ENCODE assay signal across 34 mouse cellular contexts in the genomic region with DNA sequence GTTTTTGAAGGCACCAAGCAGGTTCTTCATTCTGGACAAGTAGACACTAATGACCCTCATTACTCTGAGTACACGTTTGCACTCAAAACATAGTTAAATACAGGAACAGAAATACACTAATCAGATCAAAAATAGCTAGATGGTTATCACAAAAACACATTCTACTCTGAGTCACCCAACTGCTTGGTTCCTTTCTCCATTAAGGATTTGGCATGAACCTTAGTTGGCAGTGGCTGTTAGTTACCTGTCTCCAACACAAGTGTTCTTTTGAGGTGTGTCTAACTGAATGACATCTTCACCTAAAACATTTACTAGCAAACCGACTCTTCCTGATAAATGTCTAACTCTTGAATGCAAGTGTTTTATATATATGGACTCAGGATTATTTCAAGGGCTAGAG.
"Had no signal": no experiment of that assay in that cellular context is flagged by ENCODE, and none has a peak within 500 bp of the region (broad histone marks: within the 10 kb centered on the region; RNA-seq: fewer than 3 reads in every experiment).

No protein-coding gene starts in this region.

- ATAC-seq: hindbrain, postnatal 0 days; inflammation-experienced regulatory T-cells, adult 6 months; intestine, embryonic 15.5 days; intestine, embryonic 16.5 days; intestine, postnatal 0 days had no signal

- H3K4me1 ChIP-seq: heart, embryonic 12.5 days; heart, embryonic 13.5 days; heart, embryonic 15.5 days; hindbrain, embryonic 10.5 days; hindbrain, embryonic 12.5 days; hindbrain, embryonic 13.5 days; intestine, embryonic 15.5 days had no signal

- H3K9me3 ChIP-seq: heart, embryonic 12.5 days; heart, embryonic 13.5 days; heart, embryonic 15.5 days; hindbrain, embryonic 10.5 days; hindbrain, embryonic 12.5 days; hindbrain, embryonic 13.5 days; hindbrain, embryonic 15.5 days; intestine, embryonic 15.5 days; kidney, embryonic 15.5 days had no signal

- H3K9ac ChIP-seq: heart, embryonic 12.5 days; heart, embryonic 13.5 days; heart, embryonic 15.5 days; hindbrain, embryonic 12.5 days; hindbrain, embryonic 13.5 days; hindbrain, embryonic 14.5 days; hindbrain, embryonic 15.5 days; intestine, embryonic 15.5 days; kidney, embryonic 15.5 days had no signal

- DNase-seq: heart, postnatal 10 days; heart, postnatal 14 days; heart, postnatal 36 days; heart, postnatal 4 days; kidney, adult 11 months; kidney, adult 18-20 months; kidney, adult 2 months; kidney, adult 8-10 months; kidney, adult 9 months; kidney, postnatal 10 days; kidney, postnatal 14 days; kidney, postnatal 25 days; kidney, postnatal 36 days; kidney, postnatal 4 days; layer of hippocampus, adult 9-11 months; layer of hippocampus, postnatal 36 days had no signal

- H3K36me3 ChIP-seq: heart, embryonic 12.5 days; heart, embryonic 13.5 days; heart, embryonic 15.5 days; hindbrain, embryonic 10.5 days; hindbrain, embryonic 12.5 days; hindbrain, embryonic 13.5 days; hindbrain, embryonic 15.5 days; intestine, embryonic 15.5 days had no signal

- H3K27me3 ChIP-seq: heart, embryonic 12.5 days; heart, embryonic 13.5 days; heart, embryonic 15.5 days; hindbrain, embryonic 12.5 days; hindbrain, embryonic 13.5 days; hindbrain, embryonic 15.5 days; intestine, embryonic 15.5 days; kidney, embryonic 15.5 days had no signal

- H3K4me2 ChIP-seq: heart, embryonic 11.5 days; heart, embryonic 12.5 days; heart, embryonic 13.5 days; heart, embryonic 15.5 days; hindbrain, embryonic 12.5 days; hindbrain, embryonic 13.5 days; hindbrain, embryonic 14.5 days; hindbrain, embryonic 15.5 days; intestine, embryonic 15.5 days; kidney, embryonic 15.5 days had no signal

- H3K27ac ChIP-seq: heart, embryonic 13.5 days; heart, embryonic 15.5 days; hindbrain, embryonic 10.5 days; hindbrain, embryonic 12.5 days; hindbrain, embryonic 13.5 days; hindbrain, embryonic 14.5 days; hindbrain, embryonic 15.5 days; hindbrain, postnatal 0 days; intestine, embryonic 15.5 days; kidney, embryonic 15.5 days; kidney, postnatal 0 days; layer of hippocampus, adult 2 months; left cerebral cortex, adult 2 months had no signal

- H3K4me3 ChIP-seq: heart, embryonic 12.5 days; heart, embryonic 13.5 days; heart, embryonic 15.5 days; hindbrain, embryonic 10.5 days; hindbrain, embryonic 12.5 days; hindbrain, embryonic 13.5 days; hindbrain, embryonic 15.5 days; intestine, embryonic 15.5 days; kidney, embryonic 15.5 days; layer of hippocampus, adult 2 months; left cerebral cortex, adult 2 months had no signal
